Mouse (Mus musculus): ENCODE measurements around the gene Gpr4. TPM values are rescaled to one million over a fixed set of nuclear protein-coding genes. Genes with fewer than 3 reads are reported as not detected.

Gpr4 gene
- polyA plus RNA-seq, 1 experiment from 2014 or later = 4.0 TPM

DNA sequence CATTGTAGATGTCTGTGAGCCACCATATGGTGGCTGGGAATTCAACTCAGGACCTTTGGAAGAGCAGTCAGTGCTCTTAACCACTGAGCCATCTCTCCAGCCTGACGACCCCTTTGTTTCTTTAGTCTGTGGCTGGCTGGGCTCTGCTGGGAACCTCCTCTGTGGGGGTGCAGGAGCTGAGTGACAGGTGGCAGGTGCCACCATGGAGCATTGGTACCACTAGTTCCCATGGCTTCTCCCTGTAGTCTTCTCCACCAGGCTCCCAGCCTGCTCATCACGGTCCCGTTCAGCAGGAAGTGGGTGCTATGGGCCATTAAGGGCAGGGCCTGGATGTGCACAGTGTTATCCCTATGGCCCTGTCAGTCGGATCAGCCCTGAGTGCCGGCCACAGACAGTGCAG lies 22.3 kb downstream of the Gpr4 start:
- Histone ChIP-seq H3K9ac (no peak overlapping the region), H3K36me3 (replicated peaks) (no peaks in the 10 kb centered on the region), H3K27ac (no peak overlapping the region), H3K4me3 (no peak overlapping the region), H3K4me2 (no peak overlapping the region), H3K27me3 (replicated peaks) (no peaks in the 10 kb centered on the region), H3K4me1 (peaks cover 9% of the 10 kb centered on the region), H3K9me3 (no peaks in the 10 kb centered on the region)
- 79% methylated on average over 5 of the region's 5 CpGs for WGBS
- ATAC-seq (replicated peaks) = no peak

DNA sequence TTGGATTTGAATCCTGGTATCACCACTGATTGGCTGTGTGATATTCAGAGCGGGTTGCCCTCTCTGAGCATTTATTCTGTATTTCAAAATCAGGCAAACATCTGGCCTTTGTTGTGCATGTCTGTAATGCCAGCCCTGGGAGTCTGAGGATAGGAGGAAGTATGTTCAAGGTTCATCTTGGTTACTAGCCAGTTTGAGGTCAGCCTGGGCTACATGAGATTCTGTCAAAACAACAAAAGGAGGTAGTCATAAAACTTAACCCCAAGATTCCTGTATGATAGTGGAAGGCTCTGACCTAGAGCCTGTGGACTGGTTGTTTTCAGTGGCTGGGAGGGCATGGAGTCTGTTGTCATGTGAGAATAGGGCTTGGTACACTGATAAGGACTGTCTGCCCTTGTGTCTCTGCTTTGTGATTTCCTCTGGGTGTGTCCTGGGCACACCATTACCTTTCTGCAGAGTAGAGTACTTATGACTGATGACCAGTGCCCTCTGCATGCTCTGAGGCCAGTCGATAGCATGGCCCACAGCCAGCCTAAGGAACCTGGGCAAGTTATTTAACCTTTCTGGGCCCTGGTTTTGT lies 22.8 kb downstream of the Gpr4 start:
- no peak overlapping the region for H3K4me2 ChIP-seq
- 94% methylated on average over 2 of the region's 2 CpGs for WGBS
- no peaks in the 10 kb centered on the region for H3K9me3 ChIP-seq
- no peaks in the 10 kb centered on the region for H3K36me3 ChIP-seq (replicated peaks)
- no peaks in the 10 kb centered on the region for H3K27me3 ChIP-seq (replicated peaks)
- no peak overlapping the region for H3K4me3 ChIP-seq
- ATAC-seq (replicated peaks) = no peak
- H3K27ac ChIP-seq = no peak overlapping the region
- H3K9ac ChIP-seq = no peak overlapping the region
- H3K4me1 ChIP-seq = peaks cover 4% of the 10 kb centered on the region

DNA sequence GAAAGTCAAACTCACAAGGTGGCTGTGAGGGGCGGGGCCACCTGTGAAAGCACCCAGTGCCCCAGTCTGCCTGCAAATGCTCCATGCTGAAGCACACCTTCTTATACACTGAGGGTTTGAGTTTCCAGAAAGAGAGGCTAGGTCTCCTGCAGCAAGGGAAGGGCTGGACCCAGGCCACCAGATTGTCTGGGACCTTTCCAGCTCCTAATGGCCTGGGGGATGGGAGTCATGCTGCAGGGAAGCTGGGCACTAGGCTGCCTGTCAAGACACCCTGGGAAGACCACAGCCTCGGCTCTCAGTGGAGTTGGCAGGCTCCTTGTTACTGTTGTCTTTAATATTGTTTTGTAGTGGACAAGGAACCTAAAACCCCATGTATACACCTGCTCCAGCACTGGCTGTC lies 24.1 kb downstream of the Gpr4 start:
- no peak overlapping the region for H3K27ac ChIP-seq
- WGBS = 76% methylated on average over 2 of the region's 2 CpGs

DNA sequence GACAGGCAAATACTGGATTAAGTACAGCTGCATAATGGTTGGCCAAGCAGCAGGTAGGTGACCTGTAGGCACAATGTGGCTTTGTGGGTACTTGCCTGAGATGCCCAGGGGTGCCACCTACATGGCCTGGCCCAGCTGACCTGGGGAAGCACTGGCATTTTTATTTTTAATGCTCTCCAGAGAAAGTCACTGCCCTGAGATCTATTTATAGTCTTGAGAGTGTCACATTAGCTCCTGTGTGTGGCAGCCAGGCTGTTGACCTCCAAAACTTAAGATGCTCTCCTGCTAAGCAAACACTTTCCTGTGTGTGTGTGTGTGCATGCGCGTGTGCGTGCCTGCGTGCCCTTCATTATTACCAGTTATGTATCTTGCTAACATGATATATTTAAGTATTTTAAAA lies 26.0 kb downstream of the Gpr4 start:
- H3K27ac ChIP-seq = no peak overlapping the region
- H3K36me3 ChIP-seq (replicated peaks) = no peaks in the 10 kb centered on the region
- H3K9me3 ChIP-seq = no peaks in the 10 kb centered on the region
- H3K4me2 ChIP-seq = no peak overlapping the region
- no peaks in the 10 kb centered on the region for H3K27me3 ChIP-seq (replicated peaks)
- no peaks in the 10 kb centered on the region for H3K4me1 ChIP-seq
- H3K9ac ChIP-seq = no peak overlapping the region
- no peak for ATAC-seq (replicated peaks)
- 92% methylated on average over 4 of the region's 4 CpGs for WGBS
- no peak overlapping the region for H3K4me3 ChIP-seq

More for the DNA sequence above, 24.1 kb downstream of the Gpr4 start:
- Histone ChIP-seq H3K27me3 (replicated peaks) (no peaks in the 10 kb centered on the region), H3K4me3 (no peak overlapping the region), H3K4me2 (no peak overlapping the region), H3K9me3 (no peaks in the 10 kb centered on the region), H3K4me1 (no peaks in the 10 kb centered on the region), H3K9ac (no peak overlapping the region), H3K36me3 (replicated peaks) (no peaks in the 10 kb centered on the region)
- ATAC-seq (replicated peaks) = no peak

DNA sequence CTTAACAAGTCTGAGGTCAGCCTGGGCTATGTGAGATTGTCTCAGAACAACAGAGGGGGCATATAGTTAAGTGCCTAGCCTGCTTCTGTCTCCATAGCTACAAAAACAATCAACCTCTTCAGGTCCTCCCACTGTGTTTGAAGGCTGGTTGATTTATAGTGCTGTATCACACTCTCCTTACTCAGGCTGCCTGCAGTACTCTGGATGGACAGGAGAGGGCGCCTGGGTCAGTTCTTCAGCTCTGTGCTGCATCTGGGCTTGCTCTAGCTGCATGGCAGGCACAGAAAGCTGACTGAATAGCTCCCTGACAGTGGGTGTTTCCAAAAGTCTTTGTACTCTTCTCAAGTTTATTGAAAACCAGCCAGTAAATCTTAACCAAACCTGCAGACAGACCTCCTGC lies 27.1 kb downstream of the Gpr4 start:
- no peaks in the 10 kb centered on the region for H3K27me3 ChIP-seq (replicated peaks)
- H3K27ac ChIP-seq = no peak overlapping the region

DNA sequence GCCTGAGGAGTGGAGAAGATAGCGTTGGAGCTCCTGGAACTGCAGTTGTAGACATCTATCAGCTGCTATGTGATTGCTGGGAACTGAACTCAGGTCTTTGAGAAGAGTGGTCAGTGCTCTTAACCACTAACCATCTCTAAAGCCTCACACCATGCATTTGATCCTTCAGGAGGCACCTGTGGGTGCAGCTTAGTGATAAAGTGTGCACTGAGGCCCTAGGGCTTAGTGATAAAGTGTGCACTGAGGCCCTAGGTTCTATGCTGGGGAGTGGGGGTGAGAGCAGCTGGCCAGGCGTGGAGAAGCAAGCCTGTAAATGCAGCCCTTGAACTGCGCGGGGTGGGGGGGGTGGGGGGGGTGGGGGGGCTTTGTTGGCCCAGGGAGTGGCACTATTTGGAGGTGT lies 27.6 kb downstream of the Gpr4 start:
- no peak overlapping the region for H3K27ac ChIP-seq
- 87% methylated on average over 2 of the region's 4 CpGs for WGBS
- no peak for ATAC-seq (replicated peaks)

More for the DNA sequence above, 27.1 kb downstream of the Gpr4 start:
- H3K4me1 ChIP-seq = no peaks in the 10 kb centered on the region
- 0% methylated on average over 1 of the region's 1 CpGs for WGBS
- no peak overlapping the region for H3K9ac ChIP-seq
- no peaks in the 10 kb centered on the region for H3K9me3 ChIP-seq
- H3K4me2 ChIP-seq = no peak overlapping the region
- no peak overlapping the region for H3K4me3 ChIP-seq
- H3K36me3 ChIP-seq (replicated peaks) = no peaks in the 10 kb centered on the region
- ATAC-seq (replicated peaks) = peak; percentile 90

DNA sequence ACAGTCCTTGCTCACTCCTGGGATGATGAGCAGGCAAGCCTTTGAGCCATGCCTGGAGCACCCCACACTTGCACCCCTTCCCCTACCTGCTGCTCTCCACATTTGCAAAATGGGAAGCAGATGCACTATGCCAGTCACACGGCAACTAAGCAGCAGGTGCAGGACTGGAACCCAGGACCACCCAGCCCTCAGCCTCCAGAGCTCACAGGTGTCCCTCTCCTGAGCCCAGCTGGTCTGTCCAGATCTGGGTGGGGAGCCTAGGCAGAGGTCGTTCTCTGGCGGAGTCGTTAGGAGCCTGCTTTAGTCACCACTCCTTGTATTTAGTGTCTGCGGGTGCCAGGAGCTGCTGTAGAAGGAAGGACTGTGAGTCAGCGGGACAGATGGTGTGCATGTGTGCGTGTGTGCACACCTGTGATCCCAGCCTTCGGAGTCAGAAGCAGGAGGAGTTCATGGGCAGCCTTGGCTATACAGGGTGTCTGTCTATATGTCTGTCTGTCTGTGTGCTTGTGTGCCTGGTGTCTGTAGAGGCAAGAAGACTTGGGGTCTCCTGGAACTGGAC lies 28.6 kb downstream of the Gpr4 start:
- H3K9ac ChIP-seq = no peak overlapping the region
- ATAC-seq (replicated peaks) = no peak

More for the DNA sequence above, 27.6 kb downstream of the Gpr4 start:
- Histone ChIP-seq H3K4me3 (no peak overlapping the region), H3K36me3 (replicated peaks) (no peaks in the 10 kb centered on the region), H3K27me3 (replicated peaks) (no peaks in the 10 kb centered on the region), H3K9me3 (no peaks in the 10 kb centered on the region), H3K9ac (no peak overlapping the region), H3K4me1 (no peaks in the 10 kb centered on the region), H3K4me2 (no peak overlapping the region)

DNA sequence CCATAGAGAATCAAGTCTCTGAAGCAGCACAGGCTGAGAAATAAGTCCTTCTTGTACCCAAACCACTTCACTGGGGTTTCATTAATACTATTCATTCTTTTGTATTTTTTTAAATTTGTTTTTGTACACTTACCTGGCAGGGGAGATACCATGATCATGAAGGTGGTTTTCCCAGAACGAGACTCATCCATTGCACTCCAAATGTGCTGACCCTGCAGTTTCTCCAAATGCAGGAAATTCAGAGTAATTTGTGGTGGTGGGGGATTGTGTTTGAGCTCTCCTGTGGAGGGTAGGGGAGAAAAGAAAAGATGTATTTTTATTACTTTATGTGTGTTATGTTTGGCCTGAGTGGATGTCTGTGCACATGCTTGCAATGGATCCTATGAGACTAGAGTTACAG lies 29.7 kb downstream of the Gpr4 start:
- ATAC-seq (replicated peaks) = no peak
- H3K4me3 ChIP-seq = no peak overlapping the region
- no peak overlapping the region for H3K4me2 ChIP-seq
- 91% methylated on average over 1 of the region's 1 CpGs for WGBS
- no peaks in the 10 kb centered on the region for H3K9me3 ChIP-seq
- H3K27me3 ChIP-seq (replicated peaks) = no peaks in the 10 kb centered on the region
- H3K4me1 ChIP-seq = no peaks in the 10 kb centered on the region
- H3K9ac ChIP-seq = no peak overlapping the region
- H3K36me3 ChIP-seq (replicated peaks) = no peaks in the 10 kb centered on the region; the same call in 1 of the 2 replicates
- no peak overlapping the region for H3K27ac ChIP-seq

More for the DNA sequence above, 28.6 kb downstream of the Gpr4 start:
- H3K9me3 ChIP-seq = no peaks in the 10 kb centered on the region
- H3K36me3 ChIP-seq (replicated peaks) = no peaks in the 10 kb centered on the region; the same call in 1 of the 2 replicates
- no peak overlapping the region for H3K4me2 ChIP-seq
- no peak overlapping the region for H3K27ac ChIP-seq
- WGBS = 94% methylated on average over 8 of the region's 8 CpGs
- H3K4me1 ChIP-seq = no peaks in the 10 kb centered on the region
- H3K27me3 ChIP-seq (replicated peaks) = no peaks in the 10 kb centered on the region
- no peak overlapping the region for H3K4me3 ChIP-seq

DNA sequence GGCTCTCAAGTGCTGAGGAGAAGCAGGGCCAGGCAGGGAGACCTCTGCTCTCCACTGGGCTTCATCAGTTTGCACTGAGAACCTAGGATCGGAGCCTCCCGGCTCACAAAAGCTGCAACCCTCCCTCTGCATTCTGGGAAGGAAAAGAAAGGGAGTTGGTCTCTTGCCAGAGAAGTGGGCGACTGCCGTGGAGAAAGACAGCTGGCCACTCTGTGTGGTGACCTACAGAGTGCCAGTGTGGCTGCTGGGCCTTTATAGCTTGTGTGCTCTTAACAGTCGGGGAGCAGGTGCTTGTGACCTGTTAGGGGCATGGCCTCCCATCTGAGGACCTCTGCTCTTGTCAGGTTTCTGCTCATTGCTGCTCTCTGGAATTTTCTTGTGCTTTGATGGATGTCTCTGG lies 31.5 kb downstream of the Gpr4 start:
- no peak overlapping the region for H3K9ac ChIP-seq
- H3K27me3 ChIP-seq (replicated peaks) = no peaks in the 10 kb centered on the region
- H3K4me1 ChIP-seq = no peaks in the 10 kb centered on the region
- no peaks in the 10 kb centered on the region for H3K9me3 ChIP-seq
- no peak overlapping the region for H3K4me3 ChIP-seq
- ATAC-seq (replicated peaks) = no peak
- H3K27ac ChIP-seq = no peak overlapping the region
- H3K4me2 ChIP-seq = no peak overlapping the region
- 78% methylated on average over 5 of the region's 5 CpGs for WGBS
- peaks cover 5% of the 10 kb centered on the region; the same call in 1 of the 2 replicates for H3K36me3 ChIP-seq (replicated peaks)

DNA sequence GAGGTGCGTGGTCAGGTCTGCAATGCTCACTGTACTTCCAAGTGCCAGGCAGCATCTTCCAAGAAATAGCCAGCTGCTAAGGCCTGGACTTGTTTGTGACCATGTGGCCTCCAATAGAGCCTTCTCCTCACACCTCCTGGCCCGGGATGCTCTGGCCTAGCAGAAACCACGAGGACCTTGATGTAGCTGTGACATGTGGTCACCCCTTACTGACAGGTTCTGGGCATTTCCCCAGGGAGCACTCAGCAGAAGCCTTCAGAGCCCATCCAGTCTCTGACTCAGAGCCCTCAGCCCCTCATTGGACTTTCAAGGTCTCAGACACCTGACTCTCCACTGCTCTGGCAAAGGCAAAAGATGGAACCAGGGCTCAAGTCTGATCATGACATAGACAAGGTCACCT lies 32.7 kb downstream of the Gpr4 start:
- Histone ChIP-seq H3K36me3 (replicated peaks) (peaks cover 5% of the 10 kb centered on the region; the same call in 1 of the 2 replicates), H3K9me3 (no peaks in the 10 kb centered on the region), H3K27me3 (replicated peaks) (no peaks in the 10 kb centered on the region), H3K4me1 (no peaks in the 10 kb centered on the region), H3K4me2 (no peak overlapping the region), H3K4me3 (no peak overlapping the region), H3K27ac (no peak overlapping the region), H3K9ac (no peak overlapping the region)
- WGBS = 96% methylated on average over 3 of the region's 3 CpGs
- ATAC-seq (replicated peaks) = no peak

DNA sequence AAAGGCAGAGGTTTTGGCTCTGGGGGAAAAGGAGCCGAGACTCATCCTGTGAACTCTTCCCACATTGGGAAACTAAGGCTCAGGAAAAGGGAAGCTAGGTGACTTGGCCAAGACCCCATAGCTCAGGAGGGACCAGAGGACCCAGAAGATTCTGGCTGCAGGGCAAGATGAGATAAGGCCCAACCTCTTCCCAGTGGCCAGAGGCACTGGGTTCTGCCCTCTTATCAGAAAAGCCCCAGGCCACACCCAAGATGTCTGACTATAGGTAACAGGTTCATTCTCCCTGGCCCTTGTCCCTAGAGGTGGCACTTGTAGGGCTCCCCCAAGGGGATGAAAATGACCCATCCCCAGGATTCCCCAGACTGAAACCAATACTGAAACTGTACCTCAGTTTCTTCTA lies 34.5 kb downstream of the Gpr4 start:
- H3K9ac ChIP-seq = no peak overlapping the region
- no peak for ATAC-seq (replicated peaks)
- no peaks in the 10 kb centered on the region for H3K4me1 ChIP-seq
- H3K27me3 ChIP-seq (replicated peaks) = no peaks in the 10 kb centered on the region
- peaks cover 5% of the 10 kb centered on the region; the same call in 1 of the 2 replicates for H3K36me3 ChIP-seq (replicated peaks)
- no peak overlapping the region for H3K27ac ChIP-seq
- 97% methylated on average over 1 of the region's 1 CpGs for WGBS
- no peak overlapping the region for H3K4me2 ChIP-seq
- H3K4me3 ChIP-seq = no peak overlapping the region
- no peaks in the 10 kb centered on the region for H3K9me3 ChIP-seq

DNA sequence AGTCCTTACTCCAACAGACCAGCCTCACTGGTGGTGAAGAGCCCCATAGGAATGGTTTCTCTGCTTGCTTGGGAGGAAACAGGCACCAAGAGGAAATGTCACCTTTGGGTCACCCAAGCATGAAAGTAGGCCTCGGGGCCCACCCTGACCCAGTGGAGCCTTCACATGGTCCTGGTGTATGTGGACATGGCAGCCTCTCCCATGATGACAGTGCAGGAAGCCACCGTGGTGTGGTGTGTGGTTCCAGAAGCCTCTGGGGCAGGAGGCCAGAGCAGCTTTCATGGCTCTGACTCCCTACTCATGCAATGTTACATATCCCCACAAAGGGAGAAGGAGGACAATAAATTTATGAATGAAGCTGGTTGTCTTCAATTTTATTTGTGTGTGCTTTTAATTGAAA lies 35.2 kb downstream of the Gpr4 start:
- WGBS = 95% methylated on average over 2 of the region's 2 CpGs
- Histone ChIP-seq H3K4me1 (no peaks in the 10 kb centered on the region), H3K9me3 (no peaks in the 10 kb centered on the region), H3K36me3 (replicated peaks) (peaks cover 5% of the 10 kb centered on the region; the same call in 1 of the 2 replicates), H3K27ac (no peak overlapping the region), H3K4me2 (no peak overlapping the region), H3K4me3 (no peak overlapping the region), H3K9ac (no peak overlapping the region), H3K27me3 (replicated peaks) (no peaks in the 10 kb centered on the region)
- no peak for ATAC-seq (replicated peaks)

DNA sequence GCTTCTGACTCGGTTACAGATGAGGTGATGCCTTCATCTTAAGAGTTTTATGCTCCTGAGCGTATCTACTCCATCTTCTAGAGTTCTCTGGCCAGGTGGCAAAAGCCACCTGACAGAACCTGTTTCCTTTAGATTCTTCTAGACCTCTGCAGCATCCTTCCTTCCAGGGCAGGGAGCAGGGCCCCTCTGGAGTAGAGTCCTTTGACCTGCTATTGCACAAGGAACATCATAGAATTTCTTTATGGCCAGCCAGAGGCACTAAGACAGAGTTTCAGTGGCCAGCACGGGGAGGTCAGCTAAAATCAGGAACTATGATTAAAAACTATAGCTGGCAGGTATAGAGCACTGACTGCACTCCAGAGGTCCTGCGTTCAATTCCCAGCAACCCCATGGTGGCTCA lies 39.7 kb downstream of the Gpr4 start:
- 85% methylated on average over 4 of the region's 4 CpGs for WGBS
- Histone ChIP-seq H3K9ac (no peak overlapping the region), H3K4me1 (no peaks in the 10 kb centered on the region), H3K4me3 (no peak overlapping the region), H3K9me3 (no peaks in the 10 kb centered on the region), H3K36me3 (replicated peaks) (0 out of 2 replicates have a peak, but pooled peaks cover 5% of the 10 kb centered on the region), H3K27ac (no peak overlapping the region), H3K4me2 (no peak overlapping the region), H3K27me3 (replicated peaks) (no peaks in the 10 kb centered on the region)
- no peak for ATAC-seq (replicated peaks)
